Mouse (Mus musculus) MEL (cell line): ENCODE data around the gene Olfr459. TPM values are rescaled to one million over a fixed set of nuclear protein-coding genes. Genes with fewer than 3 reads are reported as not detected.

Experiments
- DNase-seq: peaks from one replicate; pipeline ENCODE4 v3.0.0; 2011; ENCODE audit warnings: low read depth, low spot score
- H3K27ac ChIP-seq: 2 replicates; pipeline ENCODE4 v1.5.1; 2012; ENCODE audit warnings: low read depth, mild to moderate bottlenecking, control low read depth, low read length, moderate library complexity; ENCODE audit not compliant: control insufficient read depth
- H3K27me3 ChIP-seq, 2 experiments: fragments of 150-350 bp in 1 of 2; sonication (generic) in 1 of 2; 2 replicates each; pipeline ENCODE4 v1.6.1; 2012; ENCODE audit warnings: low read length in 2 of 2, mild to moderate bottlenecking in 2 of 2, improper control_type of control experiment in 1 of 2, moderate library complexity in 1 of 2; ENCODE audit not compliant: insufficient read depth in 2 of 2, control insufficient read depth in 1 of 2
- H3K36me3 ChIP-seq, 2 experiments: 2 replicates each; pipeline ENCODE4 v1.6.1; 2012 to 2014; ENCODE audit warnings: low read length in 2 of 2, improper control_type of control experiment in 1 of 2, inconsistent platforms in 1 of 2, mild to moderate bottlenecking in 1 of 2; ENCODE audit not compliant: insufficient read depth in 2 of 2, control insufficient read depth in 1 of 2
- H3K4me1 ChIP-seq, 2 experiments: fragments of 150-350 bp in 1 of 2; sonication (generic) in 1 of 2; 2 replicates each; pipeline ENCODE4 v1.6.1; 2012; ENCODE audit warnings: low read length in 2 of 2, improper control_type of control experiment in 1 of 2, mild to moderate bottlenecking in 1 of 2; ENCODE audit not compliant: insufficient read depth in 2 of 2, control insufficient read depth in 1 of 2
- H3K4me3 ChIP-seq, 2 experiments: fragments of 150-350 bp in 1 of 2; sonication (generic) in 1 of 2; 2 replicates each; pipeline ENCODE4 v1.5.1; 2012; ENCODE audit warnings: low read depth in 2 of 2, low read length in 2 of 2, mild to moderate bottlenecking in 2 of 2, moderate library complexity in 2 of 2, control low read depth in 1 of 2, improper control_type of control experiment in 1 of 2; ENCODE audit not compliant: control insufficient read depth in 1 of 2, insufficient read depth in 1 of 2
- H3K79me2 ChIP-seq: 2 replicates; pipeline ENCODE4 v1.6.1; 2012; ENCODE audit warnings: mild to moderate bottlenecking, low read length, moderate library complexity; ENCODE audit not compliant: control insufficient read depth, poor library complexity, insufficient read depth
- H3K9ac ChIP-seq: 2 replicates; pipeline ENCODE4 v1.6.1; 2012; ENCODE audit warnings: low read depth, mild to moderate bottlenecking, control low read depth, low read length, moderate library complexity; ENCODE audit not compliant: control insufficient read depth, poor library complexity, severe bottlenecking
- H3K9me3 ChIP-seq: fragments of 150-350 bp; sonication (generic); replicated peaks from 2 replicates; pipeline ENCODE4 v1.6.1; 2012; ENCODE audit warnings: mild to moderate bottlenecking, low read length, improper control_type of control experiment, moderate library complexity; ENCODE audit not compliant: insufficient read depth
- CTCF ChIP-seq, 3 experiments: IDR thresholded peaks in 2 of 3; conservative IDR thresholded peaks in 1 of 3; 2 replicates each; pipeline ENCODE4 v1.5.1; 2011 to 2012; ENCODE audit warnings: low read length in 3 of 3, low read depth in 2 of 3, mild to moderate bottlenecking in 2 of 3, improper control_type of control experiment in 1 of 3, inconsistent platforms in 1 of 3, mixed read lengths in 1 of 3, moderate library complexity in 1 of 3; ENCODE audit not compliant: control insufficient read depth in 1 of 3, insufficient read depth in 1 of 3, poor library complexity in 1 of 3, severe bottlenecking in 1 of 3
- E2F4 ChIP-seq: IDR thresholded peaks from 2 replicates; pipeline ENCODE4 v1.6.1; 2011; ENCODE audit warnings: low read depth, low read length, improper control_type of control experiment, borderline replicate concordance
- ELF1 ChIP-seq: IDR thresholded peaks from 2 replicates; pipeline ENCODE4 v1.6.1; 2014; ENCODE audit warnings: low read depth, mild to moderate bottlenecking, inconsistent platforms, low read length, improper control_type of control experiment, moderate library complexity
- ETS1 ChIP-seq: IDR thresholded peaks from 2 replicates; pipeline ENCODE4 v1.6.1; 2012; ENCODE audit warnings: low read depth, mild to moderate bottlenecking, inconsistent platforms, low read length, improper control_type of control experiment, moderate library complexity
- MAX ChIP-seq: IDR thresholded peaks from 2 replicates; pipeline ENCODE4 v1.6.1; 2011; ENCODE audit warnings: low read length, improper control_type of control experiment
- MEF2A ChIP-seq: IDR thresholded peaks from 2 replicates; pipeline ENCODE4 v1.6.1; 2014; ENCODE audit warnings: low read depth, mild to moderate bottlenecking, inconsistent platforms, low read length, improper control_type of control experiment; ENCODE audit not compliant: poor library complexity, insufficient replicate concordance, severe bottlenecking; ENCODE audit errors: extremely low read depth
- MYB ChIP-seq: IDR thresholded peaks from 2 replicates; pipeline ENCODE4 v1.6.1; 2011; ENCODE audit warnings: mild to moderate bottlenecking, low read depth, low read length, improper control_type of control experiment
- NELFE ChIP-seq: IDR thresholded peaks from 2 replicates; pipeline ENCODE4 v1.6.1; 2011; ENCODE audit warnings: low read depth, low read length, improper control_type of control experiment
- NRF1 ChIP-seq: IDR thresholded peaks from 2 replicates; pipeline ENCODE4 v1.6.1; 2014; ENCODE audit warnings: low read depth, mild to moderate bottlenecking, inconsistent platforms, low read length, improper control_type of control experiment, moderate library complexity; ENCODE audit not compliant: poor library complexity, insufficient read depth, severe bottlenecking
- POLR2AphosphoS5 ChIP-seq: IDR thresholded peaks from 2 replicates; pipeline ENCODE4 v1.6.1; 2012; ENCODE audit warnings: low read depth, borderline replicate concordance, mild to moderate bottlenecking, inconsistent platforms, low read length, moderate library complexity, mixed read lengths
- RAD21 ChIP-seq: IDR thresholded peaks from 2 replicates; pipeline ENCODE4 v1.6.1; 2011; ENCODE audit warnings: mild to moderate bottlenecking, low read depth, low read length, improper control_type of control experiment
- SMC3 ChIP-seq: IDR thresholded peaks from 2 replicates; pipeline ENCODE4 v1.6.1; 2011; ENCODE audit warnings: low read depth, low read length, improper control_type of control experiment
- ZC3H11A ChIP-seq: IDR thresholded peaks from 2 replicates; pipeline ENCODE4 v1.6.1; 2012; ENCODE audit warnings: low read depth, mild to moderate bottlenecking, inconsistent platforms, low read length, improper control_type of control experiment
- ZMIZ1 ChIP-seq: IDR thresholded peaks from 2 replicates; pipeline ENCODE4 v1.6.1; 2012; ENCODE audit warnings: low read depth, mild to moderate bottlenecking, inconsistent platforms, low read length, improper control_type of control experiment, moderate library complexity
- polyA plus RNA-seq, 2 experiments: library from polyadenylated mRNA; stranded (reverse) in 1 of 2; unstranded in 1 of 2; fragments of >175 nt in 1 of 2; fragments of >200 nt in 1 of 2; gene quantifications; 2 replicates each; pipeline versions ENCODE4 v1.2.1 to v1.2.4; 2012; ENCODE audit warnings: low replicate concordance in 2 of 2, low read depth in 1 of 2; ENCODE audit not compliant: insufficient read length in 2 of 2, insufficient read depth in 1 of 2, missing spikeins in 1 of 2
- total RNA-seq: library from RNA; depleted of rRNA; stranded (reverse); fragments of 300-350 nt; gene quantifications from 2 replicates; pipeline ENCODE4 v1.2.3, GENCODE M21; 2012

Olfr459 gene
- total and polyA plus RNA-seq, 3 experiments: not detected

GRCm38 (mm10) chr6:41762370-41762757 is 12.6 kb downstream of the Olfr459 start:
- DNase-seq: no peak
- no peaks in the 10 kb centered on the region for H3K36me3 ChIP-seq
- no peak overlapping the region for H3K4me3 ChIP-seq
- no peaks in the 10 kb centered on the region; a peak in 1 of 4 replicates for H3K27me3 ChIP-seq
- no peak overlapping the region for H3K9ac ChIP-seq
- no peak overlapping the region for H3K27ac ChIP-seq
- no peaks in the 10 kb centered on the region for H3K4me1 ChIP-seq
- no peaks in the 10 kb centered on the region for H3K9me3 ChIP-seq
- H3K79me2 ChIP-seq: no peaks in the 10 kb centered on the region
- TF ChIP-seq ETS1 (no peak), ELF1 (no peak), ZMIZ1 (no peak), MEF2A (no peak), POLR2AphosphoS5 (no peak), NRF1 (no peak), CTCF (IDR thresholded peaks at IDR 0.05 in 2 of 3, conservative IDR thresholded peaks at IDR 0.05 in 1 of 3; ENCODE audit: control insufficient read depth in 1 of 3, insufficient read depth in 1 of 3, low read depth in 2 of 3, low read length in 3 of 3, poor library complexity in 1 of 3, severe bottlenecking in 1 of 3) (no peak)
- TF ChIP-seq, all 39 proteins: peak for 0

GRCm38 (mm10) chr6:41761702-41762369 is 13.1 kb downstream of the Olfr459 start:
- no peak overlapping the region for H3K4me3 ChIP-seq
- no peak overlapping the region for H3K9ac ChIP-seq
- no peaks in the 10 kb centered on the region for H3K79me2 ChIP-seq
- no peaks in the 10 kb centered on the region; a peak in 1 of 4 replicates for H3K36me3 ChIP-seq
- no peak overlapping the region for H3K27ac ChIP-seq
- peak; percentile 65 for DNase-seq
- TF ChIP-seq E2F4 (no peak), ELF1 (no peak), MAX (no peak), MYB (no peak), POLR2AphosphoS5 (no peak), SMC3 (peak; percentile 81), CTCF (IDR thresholded peaks at IDR 0.05 in 2 of 3, conservative IDR thresholded peaks at IDR 0.05 in 1 of 3; ENCODE audit: control insufficient read depth in 1 of 3, insufficient read depth in 1 of 3, low read depth in 2 of 3, low read length in 3 of 3, poor library complexity in 1 of 3, severe bottlenecking in 1 of 3) (peak; percentile 63 to 87 (median 77)), RAD21 (peak; percentile 89), NELFE (no peak), ZC3H11A (peak; percentile 75)
- H3K27me3 ChIP-seq: no peaks in the 10 kb centered on the region; a peak in 1 of 4 replicates
- H3K4me1 ChIP-seq: no peaks in the 10 kb centered on the region
- H3K9me3 ChIP-seq: no peaks in the 10 kb centered on the region
